Mouse (Mus musculus) splenic B cell, adult 2 months (primary cell): ENCODE measurements around the gene Efna4.

Experiments used
- DNase-seq: peaks from one replicate; pipeline ENCODE4 v3.0.0-alpha.2; 2011; ENCODE audit warnings: low read depth, low spot score
- H3K27me3 ChIP-seq: 2 replicates; pipeline ENCODE4 v1.6.1; 2012; ENCODE audit warnings: mild to moderate bottlenecking, low read length, moderate library complexity, mixed read lengths; ENCODE audit not compliant: control insufficient read depth, poor library complexity, insufficient read depth, severe bottlenecking
- H3K36me3 ChIP-seq: 2 replicates; pipeline ENCODE4 v1.6.1; 2012; ENCODE audit warnings: mild to moderate bottlenecking, low read length, moderate library complexity, mixed read lengths; ENCODE audit not compliant: control insufficient read depth, poor library complexity, insufficient read depth, severe bottlenecking

Gene Efna4

GRCm38 (mm10) chr3:89348911-89349868 is 11.4 kb upstream of the Efna4 start:
- peak; percentile 36 for DNase-seq
- Histone ChIP-seq H3K27me3 (no peaks in the 10 kb centered on the region), H3K36me3 (no peaks in the 10 kb centered on the region)

DNA sequence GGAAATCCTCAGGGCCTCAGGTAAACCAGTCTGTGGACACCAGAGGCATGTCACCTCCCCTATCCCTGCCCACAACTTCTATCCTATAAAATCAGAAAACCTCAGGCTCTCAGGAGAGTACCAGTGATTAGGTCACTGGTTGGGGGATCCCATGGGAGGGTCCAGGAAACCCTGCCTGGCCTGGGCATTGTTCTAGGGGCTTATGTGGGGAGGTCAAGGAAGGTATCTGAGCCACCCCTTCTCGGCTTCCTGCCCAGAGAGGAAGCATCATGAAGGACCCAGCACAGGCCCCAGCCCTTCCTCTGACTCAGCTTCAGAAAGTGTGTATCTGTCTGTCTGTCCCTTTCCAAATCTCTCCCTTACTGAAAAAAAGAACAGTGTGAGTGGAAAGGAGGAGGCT is 10.1 kb upstream of the Efna4 start:
- Histone ChIP-seq H3K27me3 (no peaks in the 10 kb centered on the region), H3K36me3 (no peaks in the 10 kb centered on the region)
- DNase-seq = no peak

- H3K36me3 ChIP-seq = no peaks in the 10 kb centered on the region
- H3K27me3 ChIP-seq = no peaks in the 10 kb centered on the region
- DNase-seq = no peak
Observed at GRCm38 (mm10) chr3:89346815-89347540, 9.2 kb upstream of the Efna4 start.

DNA sequence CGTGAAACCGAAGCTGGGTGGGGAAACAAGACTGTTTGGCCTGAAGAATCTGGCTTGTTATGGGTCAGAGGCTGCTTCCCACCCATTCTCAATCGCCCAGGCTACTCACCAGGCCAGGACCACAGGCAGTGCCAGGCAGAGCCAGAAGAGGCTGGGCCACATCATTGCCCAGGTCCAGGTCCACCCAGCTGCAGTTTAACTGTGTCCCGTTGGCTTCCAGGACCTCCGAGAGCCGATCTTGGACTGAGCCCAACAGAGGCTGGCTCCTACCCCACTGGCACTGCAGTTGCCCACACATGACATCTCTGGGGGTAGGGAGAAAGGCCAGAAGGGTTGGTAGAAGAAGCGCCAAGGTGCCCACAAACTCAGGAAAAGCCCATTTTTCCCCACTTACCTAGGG is 5.5 kb upstream of the Efna4 start:
- DNase-seq = no peak
- Histone ChIP-seq H3K27me3 (no peaks in the 10 kb centered on the region), H3K36me3 (no peaks in the 10 kb centered on the region)

- DNase-seq = no peak
- no peaks in the 10 kb centered on the region for H3K27me3 ChIP-seq
- no peaks in the 10 kb centered on the region for H3K36me3 ChIP-seq
Observed at GRCm38 (mm10) chr3:89341794-89342193, 4.0 kb upstream of the Efna4 start.

DNA sequence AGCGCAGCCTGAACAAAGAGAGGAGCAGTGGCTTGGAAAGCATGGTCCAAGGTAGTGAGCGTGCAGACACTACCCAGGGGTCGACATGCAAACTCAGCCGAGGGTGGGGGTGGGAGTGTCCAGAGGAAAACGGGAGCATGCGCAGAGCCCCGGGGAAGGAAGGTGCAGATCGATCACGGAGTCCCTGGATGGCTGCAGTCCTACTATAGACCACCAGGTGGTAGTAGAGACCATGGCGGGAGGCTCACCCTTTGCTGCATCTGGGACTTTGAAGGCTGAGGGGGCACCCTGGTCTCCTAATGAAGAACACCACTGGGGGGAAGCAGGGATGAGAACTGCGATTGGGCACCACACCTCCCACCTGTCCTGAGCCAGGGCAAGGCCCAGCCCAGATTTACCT is 2.6 kb upstream of the Efna4 start:
- peak; percentile 88 for DNase-seq
- Histone ChIP-seq H3K27me3 (no peaks in the 10 kb centered on the region), H3K36me3 (no peaks in the 10 kb centered on the region)

DNA sequence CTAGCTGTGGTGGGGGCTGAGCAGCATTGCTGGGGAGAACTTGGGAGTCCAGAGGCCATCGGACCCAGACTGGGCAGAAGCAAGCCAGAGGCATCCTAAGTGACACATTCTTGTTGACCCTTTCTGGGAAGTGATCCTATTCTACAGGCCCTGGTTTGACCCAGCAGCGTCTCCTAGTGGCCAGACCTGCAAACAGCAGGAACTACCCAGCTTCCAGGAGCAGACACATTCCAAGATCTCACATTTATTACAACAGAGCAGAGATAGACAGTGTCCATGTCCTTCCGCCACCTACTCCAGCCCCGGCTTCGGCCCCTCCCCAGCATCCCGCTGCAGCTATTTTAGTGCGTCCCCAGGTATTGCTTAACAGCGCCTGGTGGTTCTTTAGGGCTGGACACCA is 1.6 kb upstream of the Efna4 start:
- peak; percentile 75 for DNase-seq
- Histone ChIP-seq H3K36me3 (no peaks in the 10 kb centered on the region), H3K27me3 (no peaks in the 10 kb centered on the region)

DNA sequence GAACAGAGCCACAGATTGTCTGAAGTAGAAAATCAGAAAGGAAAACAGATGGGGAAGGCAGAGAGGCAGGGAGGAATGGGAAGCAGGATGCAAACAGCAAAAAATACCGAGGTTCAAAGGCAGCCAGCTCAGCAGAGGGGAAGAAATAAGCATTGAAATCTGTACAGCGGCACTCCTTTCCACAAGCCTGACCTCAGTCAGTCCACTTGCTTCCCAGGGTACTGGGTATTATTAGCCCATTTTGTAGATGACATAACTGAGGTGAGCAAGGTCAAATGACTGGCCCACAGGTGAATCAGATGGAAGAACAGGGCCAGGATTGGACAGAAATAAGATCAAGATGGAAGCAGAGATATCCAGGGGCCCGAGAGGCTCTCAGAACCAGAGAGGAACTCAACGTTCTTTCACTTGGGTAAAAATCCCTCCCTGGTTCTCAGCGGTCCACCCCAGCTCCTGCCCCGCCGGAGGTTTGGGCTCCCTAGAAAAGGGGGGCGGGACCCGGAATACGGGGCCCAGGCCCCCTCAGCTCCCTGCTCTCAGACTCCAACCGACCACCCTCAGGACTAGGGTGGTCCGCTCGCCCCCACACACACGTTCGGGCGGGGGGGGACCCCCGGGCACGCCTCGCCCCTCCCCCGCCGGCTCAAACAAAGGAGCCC is 637 bp downstream of the Efna4 start:
- no peaks in the 10 kb centered on the region for H3K36me3 ChIP-seq
- no peak for DNase-seq
- no peaks in the 10 kb centered on the region for H3K27me3 ChIP-seq

DNA sequence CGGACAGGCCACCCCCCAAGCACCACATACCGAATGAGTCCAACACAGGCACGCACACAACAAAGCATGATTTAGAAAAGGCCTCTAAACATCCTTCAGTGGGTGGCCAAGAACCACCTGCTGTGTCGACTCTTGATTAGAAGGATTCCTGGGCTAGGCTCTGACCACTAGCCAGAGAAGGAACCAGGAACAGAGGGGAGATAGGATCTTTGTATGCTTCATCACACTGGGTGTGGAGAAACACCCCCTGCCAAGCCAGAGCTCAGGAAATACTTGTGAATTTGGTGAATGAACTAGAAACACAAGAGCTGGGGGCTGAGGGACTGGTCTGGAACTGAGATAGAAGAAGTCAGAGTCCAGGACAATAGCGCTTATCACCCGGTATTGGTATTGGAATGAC is 1.3 kb downstream of the Efna4 start:
- H3K36me3 ChIP-seq = no peaks in the 10 kb centered on the region
- DNase-seq = no peak
- H3K27me3 ChIP-seq = no peaks in the 10 kb centered on the region

DNA sequence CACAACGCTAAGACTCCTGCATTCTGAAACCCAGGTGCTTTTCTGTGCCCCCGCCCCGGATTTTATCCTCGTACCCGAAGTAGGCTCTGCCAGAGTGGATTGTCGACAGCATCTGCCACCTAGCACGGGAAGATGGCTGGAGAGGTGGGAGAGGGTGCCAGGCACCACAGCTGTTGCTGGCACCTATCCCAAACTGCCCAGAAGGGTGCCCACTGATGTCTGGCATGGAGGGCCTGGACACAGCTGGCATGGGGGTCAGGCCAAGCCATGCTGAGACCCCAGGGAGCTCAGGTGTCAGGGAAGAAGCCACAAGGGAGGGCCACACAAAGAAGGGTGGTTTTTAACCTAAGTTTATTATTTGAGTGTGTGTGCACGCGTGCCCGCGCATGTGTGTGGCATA is 4.8 kb downstream of the Efna4 start:
- Histone ChIP-seq H3K27me3 (no peaks in the 10 kb centered on the region), H3K36me3 (no peaks in the 10 kb centered on the region)
- DNase-seq = no peak

DNA sequence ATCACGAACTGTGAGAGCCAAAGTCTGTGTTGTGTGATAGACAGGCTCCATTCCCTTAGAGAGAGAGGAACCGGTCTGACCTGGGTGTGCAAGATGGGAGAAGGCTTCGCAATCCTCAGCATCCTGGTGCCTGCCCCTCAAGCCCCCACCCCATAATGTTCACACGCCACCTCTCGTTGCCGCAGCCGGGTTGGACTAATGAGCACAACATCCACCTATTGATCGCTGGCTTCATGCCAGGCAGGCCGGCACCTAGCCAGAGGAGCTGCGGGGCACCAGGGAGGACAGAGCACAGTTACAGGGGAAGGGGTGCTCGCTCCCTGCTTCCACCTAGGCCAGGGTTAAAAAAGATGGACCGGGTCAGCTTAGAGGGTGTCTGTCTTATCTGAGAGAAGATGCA is 5.4 kb downstream of the Efna4 start:
- H3K27me3 ChIP-seq = no peaks in the 10 kb centered on the region
- DNase-seq = no peak
- no peaks in the 10 kb centered on the region for H3K36me3 ChIP-seq

DNA sequence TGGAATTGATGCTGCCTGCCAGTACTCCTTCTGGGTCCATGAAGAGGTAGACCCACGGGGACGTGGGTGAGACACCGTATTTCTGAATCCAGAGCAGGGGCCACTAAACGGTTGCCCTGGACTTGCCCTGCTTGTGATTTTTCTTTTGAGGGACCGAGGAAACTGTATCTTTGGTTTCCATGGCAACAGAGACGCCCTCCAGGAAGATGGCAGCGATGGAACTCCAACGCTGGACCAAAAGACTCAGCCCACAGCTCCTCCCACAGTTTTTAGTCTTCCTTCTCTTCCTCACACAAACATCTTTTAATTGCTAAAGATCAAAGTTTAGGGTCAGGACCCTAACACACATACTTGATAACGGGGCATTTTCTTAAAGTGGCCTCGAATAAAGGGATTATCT is 5.8 kb downstream of the Efna4 start:
- no peak for DNase-seq
- H3K36me3 ChIP-seq = no peaks in the 10 kb centered on the region
- no peaks in the 10 kb centered on the region for H3K27me3 ChIP-seq

- no peak for DNase-seq
- Histone ChIP-seq H3K27me3 (no peaks in the 10 kb centered on the region), H3K36me3 (no peaks in the 10 kb centered on the region)
Observed at GRCm38 (mm10) chr3:89331561-89331960, 6.3 kb downstream of the Efna4 start.

- H3K36me3 ChIP-seq = no peaks in the 10 kb centered on the region
Observed at GRCm38 (mm10) chr3:89330948-89331347, 6.9 kb downstream of the Efna4 start.

DNA sequence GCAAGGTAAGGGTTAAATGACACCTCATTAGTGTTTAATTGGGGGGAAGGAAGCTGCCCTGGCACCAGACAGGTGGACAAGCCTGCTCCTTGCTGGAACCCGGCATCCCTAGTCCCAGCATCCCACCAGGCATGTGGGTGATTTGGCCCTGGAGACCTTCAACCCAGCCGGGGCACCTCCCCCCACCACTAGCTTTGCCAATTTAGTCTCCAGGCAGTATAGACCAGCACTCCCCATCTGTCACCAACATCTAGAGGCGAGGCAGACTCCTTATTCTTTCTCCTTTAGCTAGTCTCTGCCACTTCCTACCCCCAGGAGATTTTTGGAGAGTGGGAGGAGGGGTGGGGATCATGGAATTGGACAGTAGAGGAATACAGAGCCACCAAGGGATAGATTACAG is 7.5 kb downstream of the Efna4 start:
- Histone ChIP-seq H3K27me3 (no peaks in the 10 kb centered on the region), H3K36me3 (no peaks in the 10 kb centered on the region)
- DNase-seq = no peak

More at GRCm38 (mm10) chr3:89330948-89331347, 6.9 kb downstream of the Efna4 start:
- no peaks in the 10 kb centered on the region for H3K27me3 ChIP-seq
- no peak for DNase-seq
